Mouse (Mus musculus) thymus, postnatal 10 days (tissue): Measurements from ENCODE around the gene Barx2.

ENCODE experiments used
- DNase-seq, 2 experiments: peaks; one replicate each; pipeline ENCODE4 v3.0.0; 2021; ENCODE audit warnings: low spot score in 2 of 2

Barx2 gene

DNA sequence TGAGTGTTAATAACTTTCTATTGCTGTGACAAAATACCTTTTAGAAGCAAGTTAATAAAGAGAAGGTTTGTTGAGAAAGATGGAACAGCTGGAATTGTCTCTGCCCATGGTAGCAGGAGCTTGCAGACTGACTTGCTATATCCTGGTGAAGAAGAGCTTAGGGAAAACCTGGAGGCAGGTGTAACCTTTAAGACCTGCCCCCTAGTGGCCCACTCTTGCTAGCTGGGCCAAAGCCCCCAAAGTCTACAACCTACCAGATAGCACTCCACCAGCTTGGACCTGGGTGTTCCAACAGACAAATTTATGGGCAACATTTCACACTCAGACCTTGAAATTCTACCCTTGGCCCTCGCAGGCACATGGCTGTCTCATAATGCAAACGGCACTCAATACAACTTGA lies 104.5 kb downstream of the Barx2 start:
- no peak for DNase-seq

DNA sequence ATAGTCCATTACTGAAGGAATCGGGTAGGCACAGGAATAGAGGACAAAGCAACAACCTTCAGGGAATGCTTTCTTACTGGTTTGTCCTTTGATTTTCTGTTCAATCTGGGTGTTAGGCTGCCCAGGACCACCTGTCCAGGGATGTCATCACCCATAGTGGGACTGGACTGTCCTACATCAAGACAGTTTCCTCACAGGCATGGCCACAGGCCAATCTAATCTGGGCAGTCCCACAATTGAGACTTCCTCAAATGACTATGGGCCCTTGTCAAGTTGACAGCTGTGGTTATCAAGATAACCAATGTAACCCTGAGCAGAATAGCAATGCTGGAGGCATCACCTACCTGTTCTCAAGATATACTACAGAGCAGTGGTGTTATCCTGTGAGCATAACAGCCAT lies 110.6 kb downstream of the Barx2 start:
- no peak for DNase-seq
